Mouse (Mus musculus): ENCODE measurements at regions not wholly inside any gene's neighbourhood (a gene's known extent, or its start where the extent isn't known, plus 50 kb on each side); places are given as distances from the start of the nearest gene placed in this dataset.

DNA sequence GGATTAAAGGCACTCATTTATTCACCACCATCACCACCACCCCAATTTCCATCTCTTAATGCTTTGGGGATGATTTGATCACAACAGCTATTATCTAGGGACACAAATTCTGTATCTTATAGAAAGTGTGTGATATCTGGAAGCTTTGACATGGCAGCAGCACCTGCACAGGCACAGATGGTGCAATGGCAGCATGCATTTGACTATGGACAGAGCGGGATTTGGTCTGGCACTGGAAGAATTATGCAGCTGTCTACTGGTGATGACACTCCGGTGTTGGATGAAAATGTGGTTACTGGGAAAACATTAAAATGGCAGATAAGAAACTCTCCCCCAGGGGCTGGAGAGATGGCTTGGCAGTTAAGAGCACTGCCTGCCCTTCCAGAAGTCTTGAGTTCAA lies 403.7 kb upstream of the Nr5a2 start:
- H3K27ac ChIP-seq (ENCODE audit: control insufficient read depth, insufficient read depth, low read length): no peak overlapping the region
- H3K4me1 ChIP-seq (replicated peaks; ENCODE audit: control insufficient read depth, insufficient read depth, low read length): no peaks in the 10 kb centered on the region
- H3K36me3 ChIP-seq (ENCODE audit: control insufficient read depth, insufficient read depth, low read length): no peaks in the 10 kb centered on the region
- no peak for DNase-seq
- H3K4me3 ChIP-seq (ENCODE audit: control insufficient read depth, insufficient read depth, low read length): no peak overlapping the region
- 97% methylated on average over 2 of the region's 2 CpGs for WGBS
- TF ChIP-seq CTCF (IDR thresholded peaks at IDR 0.05; ENCODE audit: borderline replicate concordance, control insufficient read depth, extremely low read depth, insufficient read depth, low read length, poor library complexity) (no peak), POLR2A (IDR thresholded peaks at IDR 0.05; ENCODE audit: control insufficient read depth, extremely low read depth, insufficient read depth, low read length, poor library complexity) (no peak)
- H3K27me3 ChIP-seq (ENCODE audit: control insufficient read depth, insufficient read depth, low read length): no peaks in the 10 kb centered on the region

DNA sequence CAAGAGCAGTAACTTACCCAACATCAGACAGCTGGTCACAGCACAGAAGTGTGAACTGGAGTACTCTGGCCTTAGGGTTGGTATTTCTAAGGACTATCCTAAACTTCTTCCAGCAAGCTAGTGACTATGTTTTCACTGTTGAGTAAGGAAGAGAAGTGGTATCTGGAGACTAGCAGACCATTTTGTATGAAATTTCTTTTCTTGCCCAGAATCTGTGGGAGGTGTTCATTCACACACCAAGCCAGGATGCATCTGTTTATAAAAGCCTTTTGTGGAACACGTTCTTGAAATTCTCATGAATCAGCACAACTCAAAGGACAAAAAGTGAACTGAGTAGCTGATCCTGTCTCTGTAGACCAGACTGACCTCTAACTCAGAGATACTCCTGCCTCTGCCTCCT lies 403.3 kb upstream of the Nr5a2 start:
- DNase-seq: no peak
- no peak for TF ChIP-seq CTCF (IDR thresholded peaks at IDR 0.05; ENCODE audit: borderline replicate concordance, control insufficient read depth, extremely low read depth, insufficient read depth, low read length, poor library complexity)
- TF ChIP-seq POLR2A (IDR thresholded peaks at IDR 0.05; ENCODE audit: control insufficient read depth, extremely low read depth, insufficient read depth, low read length, poor library complexity): no peak
- Histone ChIP-seq H3K27ac (ENCODE audit: control insufficient read depth, insufficient read depth, low read length) (no peak overlapping the region), H3K27me3 (ENCODE audit: control insufficient read depth, insufficient read depth, low read length) (no peaks in the 10 kb centered on the region), H3K4me1 (replicated peaks; ENCODE audit: control insufficient read depth, insufficient read depth, low read length) (no peaks in the 10 kb centered on the region), H3K4me3 (ENCODE audit: control insufficient read depth, insufficient read depth, low read length) (no peak overlapping the region), H3K36me3 (ENCODE audit: control insufficient read depth, insufficient read depth, low read length) (no peaks in the 10 kb centered on the region)
- 41% methylated on average over 1 of the region's 1 CpGs for WGBS

DNA sequence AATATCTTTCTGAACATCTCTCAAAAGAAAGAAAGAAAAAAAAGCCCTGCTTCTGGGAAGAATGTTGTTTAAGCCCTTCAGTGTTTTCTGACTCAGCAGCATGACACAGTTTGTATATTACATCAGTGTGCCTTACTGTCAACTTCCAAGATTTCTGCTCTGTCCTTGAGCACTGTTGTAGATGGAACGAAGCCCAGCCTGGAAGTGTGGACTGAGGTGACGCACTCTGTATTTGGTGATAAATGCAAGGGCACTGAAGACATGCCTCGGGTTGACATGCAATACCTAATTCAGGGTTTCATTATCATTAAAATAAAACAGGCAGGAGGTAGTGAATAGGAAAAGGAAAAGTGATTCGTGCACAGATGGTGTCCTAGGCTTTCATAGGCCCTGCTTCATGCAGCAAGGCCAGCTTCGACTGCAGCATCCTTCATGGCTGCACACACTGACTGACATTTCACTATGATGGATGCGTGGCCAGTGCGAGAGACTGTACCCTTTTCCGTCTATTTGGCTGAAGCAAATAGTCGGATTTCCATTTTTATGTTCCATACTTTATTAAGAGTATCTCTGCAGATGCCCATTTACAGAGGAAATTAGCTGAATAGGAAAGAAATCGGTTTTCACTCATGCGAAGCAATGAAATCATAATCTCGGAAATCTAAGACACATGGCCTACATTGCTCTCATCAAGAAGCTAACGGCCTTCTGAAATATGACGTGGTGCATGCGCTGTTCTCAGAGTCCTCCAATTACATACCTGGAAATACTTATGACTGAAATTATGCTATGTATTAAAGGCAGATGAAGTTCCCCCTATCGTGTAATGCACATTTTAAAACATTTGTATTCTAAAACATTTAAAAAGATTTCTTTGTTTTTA lies 400.7 kb upstream of the Nr5a2 start:
- 97% methylated on average over 16 of the region's 16 CpGs for WGBS
- Histone ChIP-seq H3K4me3 (ENCODE audit: control insufficient read depth, insufficient read depth, low read length) (no peak overlapping the region), H3K27me3 (ENCODE audit: control insufficient read depth, insufficient read depth, low read length) (no peaks in the 10 kb centered on the region), H3K27ac (ENCODE audit: control insufficient read depth, insufficient read depth, low read length) (no peak overlapping the region), H3K4me1 (replicated peaks; ENCODE audit: control insufficient read depth, insufficient read depth, low read length) (peaks cover 2% of the 10 kb centered on the region; the same call in 1 of the 2 replicates), H3K36me3 (ENCODE audit: control insufficient read depth, insufficient read depth, low read length) (no peaks in the 10 kb centered on the region)
- DNase-seq: no peak
- TF ChIP-seq CTCF (IDR thresholded peaks at IDR 0.05; ENCODE audit: borderline replicate concordance, control insufficient read depth, extremely low read depth, insufficient read depth, low read length, poor library complexity): no peak
- no peak for TF ChIP-seq POLR2A (IDR thresholded peaks at IDR 0.05; ENCODE audit: control insufficient read depth, extremely low read depth, insufficient read depth, low read length, poor library complexity)

DNA sequence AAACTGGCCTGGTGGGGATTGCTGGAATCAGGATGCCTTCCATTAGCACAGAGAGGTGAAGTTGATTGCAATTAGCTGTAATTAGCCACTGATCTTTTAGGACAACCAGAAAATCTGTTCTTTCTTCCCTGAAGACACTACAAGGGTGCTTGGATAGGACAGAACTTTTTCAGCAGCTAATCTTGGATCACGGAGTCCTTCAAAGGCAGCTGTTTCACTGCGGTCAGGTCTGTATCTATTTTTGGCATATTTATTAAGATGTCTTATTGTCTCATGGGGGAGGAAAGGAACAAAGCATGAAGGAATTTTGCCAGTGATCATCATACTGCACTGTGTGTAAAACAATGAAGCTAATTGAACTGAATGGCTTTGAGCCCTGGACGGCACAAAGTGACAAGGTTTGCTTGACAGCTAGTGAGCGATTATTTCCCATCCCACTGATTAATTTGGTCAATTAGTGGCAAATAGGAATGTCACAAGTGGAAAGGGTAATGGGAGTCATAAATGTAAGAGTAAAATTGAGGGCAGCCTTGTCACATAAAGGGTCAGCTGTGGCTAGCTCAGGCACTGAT lies 395.8 kb upstream of the Nr5a2 start:
- DNase-seq: no peak
- H3K27me3 ChIP-seq (ENCODE audit: control insufficient read depth, insufficient read depth, low read length): no peaks in the 10 kb centered on the region
- no peak overlapping the region for H3K4me3 ChIP-seq (ENCODE audit: control insufficient read depth, insufficient read depth, low read length)
- TF ChIP-seq POLR2A (IDR thresholded peaks at IDR 0.05; ENCODE audit: control insufficient read depth, extremely low read depth, insufficient read depth, low read length, poor library complexity): no peak
- no peak for TF ChIP-seq CTCF (IDR thresholded peaks at IDR 0.05; ENCODE audit: borderline replicate concordance, control insufficient read depth, extremely low read depth, insufficient read depth, low read length, poor library complexity)
- H3K36me3 ChIP-seq (ENCODE audit: control insufficient read depth, insufficient read depth, low read length): no peaks in the 10 kb centered on the region
- peaks cover 2% of the 10 kb centered on the region; the same call in 1 of the 2 replicates for H3K4me1 ChIP-seq (replicated peaks; ENCODE audit: control insufficient read depth, insufficient read depth, low read length)
- H3K27ac ChIP-seq (ENCODE audit: control insufficient read depth, insufficient read depth, low read length): no peak overlapping the region
- WGBS: 96% methylated on average over 4 of the region's 4 CpGs

DNA sequence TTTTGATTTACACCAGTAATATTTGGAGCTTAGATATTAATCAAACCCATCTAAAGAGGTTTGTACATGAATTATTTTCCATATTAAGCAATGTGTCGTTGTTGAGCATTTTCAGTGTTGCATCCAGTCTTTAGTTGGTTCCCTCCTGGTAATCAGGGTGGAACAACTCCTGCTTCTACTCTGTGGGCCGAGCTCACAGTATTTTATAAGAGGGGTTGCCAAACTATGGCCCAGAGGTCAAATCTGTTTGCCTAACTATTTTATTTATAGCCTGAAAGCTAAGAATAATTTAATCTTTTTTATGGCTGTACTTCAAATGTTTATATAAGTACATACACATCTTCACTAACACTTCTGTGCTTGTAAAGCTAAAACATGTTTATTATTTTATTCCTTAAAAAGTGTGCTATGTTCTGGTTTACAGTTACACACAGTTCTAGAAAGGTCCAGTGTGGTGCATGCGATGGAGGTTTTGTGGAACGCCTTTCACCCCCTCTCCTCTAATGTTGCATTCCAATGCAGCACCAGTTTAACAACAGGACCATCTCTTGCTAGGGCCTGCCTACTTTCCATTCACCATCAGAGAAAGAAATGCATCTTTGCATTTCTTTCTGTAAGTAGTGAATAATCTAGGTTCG lies 392.3 kb upstream of the Nr5a2 start:
- no peak overlapping the region for H3K4me3 ChIP-seq (ENCODE audit: control insufficient read depth, insufficient read depth, low read length)
- no peaks in the 10 kb centered on the region for H3K36me3 ChIP-seq (ENCODE audit: control insufficient read depth, insufficient read depth, low read length)
- DNase-seq: no peak
- H3K4me1 ChIP-seq (replicated peaks; ENCODE audit: control insufficient read depth, insufficient read depth, low read length): peaks cover 2% of the 10 kb centered on the region; the same call in 1 of the 2 replicates
- H3K27ac ChIP-seq (ENCODE audit: control insufficient read depth, insufficient read depth, low read length): no peak overlapping the region
- WGBS: 98% methylated on average over 5 of the region's 5 CpGs
- no peaks in the 10 kb centered on the region for H3K27me3 ChIP-seq (ENCODE audit: control insufficient read depth, insufficient read depth, low read length)
- TF ChIP-seq POLR2A (IDR thresholded peaks at IDR 0.05; ENCODE audit: control insufficient read depth, extremely low read depth, insufficient read depth, low read length, poor library complexity): no peak

DNA sequence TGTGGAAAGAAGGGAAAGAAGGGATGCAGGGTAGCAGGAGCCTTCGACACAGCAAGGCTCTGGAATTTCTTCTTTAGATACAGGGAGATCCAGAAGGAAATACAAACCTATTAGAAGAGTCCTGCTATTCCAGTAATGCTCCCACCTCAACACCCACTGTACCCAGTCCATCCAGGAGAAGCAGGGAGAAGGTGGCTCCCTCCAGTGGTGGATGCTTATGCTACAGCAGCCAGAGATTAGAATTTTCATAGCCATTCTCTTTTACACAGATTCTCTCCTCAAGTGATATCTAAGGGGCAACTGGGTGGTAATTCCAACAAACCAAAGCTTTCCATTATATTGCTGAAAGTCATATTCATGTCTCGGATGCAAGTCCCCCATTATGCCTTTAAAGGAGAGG lies 373.9 kb upstream of the Nr5a2 start:
- DNase-seq: no peak
- Histone ChIP-seq H3K27ac (ENCODE audit: control insufficient read depth, insufficient read depth, low read length) (no peak overlapping the region), H3K36me3 (ENCODE audit: control insufficient read depth, insufficient read depth, low read length) (no peaks in the 10 kb centered on the region), H3K4me1 (replicated peaks; ENCODE audit: control insufficient read depth, insufficient read depth, low read length) (peaks cover 3% of the 10 kb centered on the region), H3K27me3 (ENCODE audit: control insufficient read depth, insufficient read depth, low read length) (no peaks in the 10 kb centered on the region), H3K4me3 (ENCODE audit: control insufficient read depth, insufficient read depth, low read length) (no peak overlapping the region)
- 97% methylated on average over 2 of the region's 2 CpGs for WGBS
- no peak for TF ChIP-seq POLR2A (IDR thresholded peaks at IDR 0.05; ENCODE audit: control insufficient read depth, extremely low read depth, insufficient read depth, low read length, poor library complexity)
- no peak for TF ChIP-seq CTCF (IDR thresholded peaks at IDR 0.05; ENCODE audit: borderline replicate concordance, control insufficient read depth, extremely low read depth, insufficient read depth, low read length, poor library complexity)

Measured in thymus, adult 2 months (tissue).